Mouse (Mus musculus) embryonic facial prominence, embryonic 10.5 days (tissue): ENCODE data around the gene Gm43720. TPM values are rescaled to one million over a fixed set of nuclear protein-coding genes. Genes with fewer than 3 reads are reported as not detected.

Source experiments
- DNase-seq: peaks from one replicate; pipeline ENCODE4 v3.0.0-alpha.2; 2017; ENCODE audit warnings: low spot score
- H3K27ac ChIP-seq: fragments of 300-500 bp; sonication (generic); replicated peaks from 2 replicates; pipeline ENCODE4 v1.5.1; 2016; ENCODE audit warnings: mild to moderate bottlenecking
- H3K27me3 ChIP-seq: fragments of 300-500 bp; sonication (generic); replicated peaks from 2 replicates; pipeline ENCODE4 v1.6.1; 2016; ENCODE audit warnings: low read depth, mild to moderate bottlenecking; ENCODE audit not compliant: poor library complexity, severe bottlenecking
- H3K36me3 ChIP-seq: fragments of 300-500 bp; sonication (generic); replicated peaks from 2 replicates; pipeline ENCODE4 v1.6.1; 2016; ENCODE audit warnings: mild to moderate bottlenecking, moderate library complexity
- H3K4me1 ChIP-seq: fragments of 300-500 bp; sonication (generic); 2 replicates; pipeline ENCODE4 v1.6.1; 2016
- H3K4me3 ChIP-seq: fragments of 300-500 bp; sonication (generic); 2 replicates; pipeline ENCODE4 v1.5.1; 2016; ENCODE audit warnings: mild to moderate bottlenecking, moderate library complexity
- H3K9me3 ChIP-seq: fragments of 300-500 bp; sonication (generic); 2 replicates; pipeline ENCODE4 v1.6.1; 2016; ENCODE audit warnings: mild to moderate bottlenecking
- WGBS: fragments of 180-500 bp; shearing (Covaris S2); methylation state at CpG from one replicate; pipeline ENCODE4 v1.1.7; 2016; 5-methylcytosine and 5-hydroxymethylcytosine counted together
- polyA plus RNA-seq: library from polyadenylated mRNA; unstranded; fragments of >200 nt; fragmentation: Nextera tagmentation; extraction: Ambion mirVana; gene quantifications from 2 replicates; pipeline ENCODE4 v1.2.1, GENCODE M21; 2016

The Gm43720 gene
- polyA plus RNA-seq, 1 experiment from 2014 or later: 0.11 TPM

GRCm38 (mm10) chr5:138258993-138259392 lies 20.8 kb downstream of the Gm43720 start:
- H3K36me3 ChIP-seq: peaks cover 47% of the 10 kb centered on the region
- 63% methylated on average over 7 of the region's 7 CpGs for WGBS
- H3K9me3 ChIP-seq: no peaks in the 10 kb centered on the region
- H3K27ac ChIP-seq: no peak overlapping the region
- H3K4me1 ChIP-seq: peaks cover 37% of the 10 kb centered on the region
- H3K27me3 ChIP-seq: no peaks in the 10 kb centered on the region
- 0 out of 2 replicates have a peak overlapping the region, but pooled peaks have one; percentile 13 for H3K4me3 ChIP-seq
- DNase-seq: no peak

DNA sequence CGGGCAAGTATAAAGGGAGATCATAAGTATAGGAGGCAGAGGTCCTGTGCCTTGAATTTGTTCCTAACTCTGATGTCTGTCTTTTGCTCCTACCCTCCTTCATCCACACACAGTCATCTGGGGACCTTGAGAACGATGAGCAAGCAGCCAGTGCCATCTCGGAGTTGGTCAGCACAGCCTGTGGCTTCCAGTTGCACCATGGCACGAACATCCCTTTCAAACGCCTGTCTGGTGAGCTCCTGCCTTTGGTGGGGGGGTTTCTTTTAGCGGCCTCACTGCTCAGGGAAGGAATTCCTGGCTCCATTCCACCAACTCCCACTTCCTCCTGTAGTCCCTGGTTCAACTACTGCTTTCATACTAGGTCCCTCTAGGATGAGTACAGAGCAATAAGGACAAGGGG lies 21.2 kb downstream of the Gm43720 start:
- 75% methylated on average over 6 of the region's 6 CpGs for WGBS
- H3K9me3 ChIP-seq: no peaks in the 10 kb centered on the region

DNA sequence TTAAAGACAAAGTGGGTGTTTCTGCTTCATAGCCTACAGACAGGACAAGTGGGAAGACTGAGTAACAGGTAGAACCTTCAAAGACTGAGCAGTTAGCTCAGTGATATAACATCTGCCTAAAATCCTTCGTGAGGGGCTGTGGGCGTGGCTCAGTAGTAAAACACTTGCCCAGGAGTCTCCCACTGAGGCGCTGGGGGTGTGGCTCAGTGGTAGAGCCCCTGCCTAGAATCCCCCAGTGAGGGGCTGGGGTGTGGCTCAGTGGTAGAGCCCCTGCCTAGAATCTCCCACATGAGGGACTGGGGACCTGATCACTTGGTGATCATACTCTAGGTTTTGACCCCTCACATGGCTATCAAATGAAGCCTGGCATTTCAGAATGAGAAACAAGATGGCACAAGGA lies 21.7 kb downstream of the Gm43720 start:
- Histone ChIP-seq H3K27me3 (no peaks in the 10 kb centered on the region), H3K4me1 (peaks cover 32% of the 10 kb centered on the region), H3K27ac (no peak overlapping the region), H3K9me3 (no peaks in the 10 kb centered on the region), H3K4me3 (no peak overlapping the region), H3K36me3 (peaks cover 47% of the 10 kb centered on the region)
- WGBS: 88% methylated on average over 3 of the region's 3 CpGs
- DNase-seq: no peak

More for the DNA sequence above, 21.2 kb downstream of the Gm43720 start:
- Histone ChIP-seq H3K4me3 (no peak overlapping the region), H3K4me1 (peaks cover 37% of the 10 kb centered on the region), H3K27ac (no peak overlapping the region), H3K36me3 (peaks cover 47% of the 10 kb centered on the region), H3K27me3 (no peaks in the 10 kb centered on the region)
- DNase-seq: no peak

DNA sequence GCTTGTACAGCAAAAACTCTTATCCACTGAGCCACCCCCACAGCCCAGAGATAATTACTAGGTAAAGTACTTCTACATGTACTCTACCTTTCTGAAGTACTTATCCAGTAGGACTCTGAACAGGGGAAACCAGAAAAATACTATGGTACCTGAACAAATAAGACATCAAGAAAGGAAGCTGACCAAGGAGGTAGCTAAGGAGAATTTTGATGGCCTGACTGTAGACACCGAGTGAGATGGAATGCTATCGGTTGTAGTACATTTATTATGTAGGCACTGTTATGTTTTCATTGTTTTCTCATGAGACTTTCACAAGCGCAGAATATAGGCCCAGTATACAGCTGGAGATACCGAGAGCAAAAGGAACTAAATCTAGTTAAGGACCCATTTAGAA lies 22.2 kb downstream of the Gm43720 start:
- H3K9me3 ChIP-seq: no peaks in the 10 kb centered on the region
- no peak overlapping the region for H3K4me3 ChIP-seq
- 93% methylated on average over 4 of the region's 4 CpGs for WGBS
- no peak for DNase-seq
- H3K27ac ChIP-seq: no peak overlapping the region
- peaks cover 46% of the 10 kb centered on the region for H3K36me3 ChIP-seq
- H3K4me1 ChIP-seq: peaks cover 27% of the 10 kb centered on the region
- no peaks in the 10 kb centered on the region for H3K27me3 ChIP-seq

DNA sequence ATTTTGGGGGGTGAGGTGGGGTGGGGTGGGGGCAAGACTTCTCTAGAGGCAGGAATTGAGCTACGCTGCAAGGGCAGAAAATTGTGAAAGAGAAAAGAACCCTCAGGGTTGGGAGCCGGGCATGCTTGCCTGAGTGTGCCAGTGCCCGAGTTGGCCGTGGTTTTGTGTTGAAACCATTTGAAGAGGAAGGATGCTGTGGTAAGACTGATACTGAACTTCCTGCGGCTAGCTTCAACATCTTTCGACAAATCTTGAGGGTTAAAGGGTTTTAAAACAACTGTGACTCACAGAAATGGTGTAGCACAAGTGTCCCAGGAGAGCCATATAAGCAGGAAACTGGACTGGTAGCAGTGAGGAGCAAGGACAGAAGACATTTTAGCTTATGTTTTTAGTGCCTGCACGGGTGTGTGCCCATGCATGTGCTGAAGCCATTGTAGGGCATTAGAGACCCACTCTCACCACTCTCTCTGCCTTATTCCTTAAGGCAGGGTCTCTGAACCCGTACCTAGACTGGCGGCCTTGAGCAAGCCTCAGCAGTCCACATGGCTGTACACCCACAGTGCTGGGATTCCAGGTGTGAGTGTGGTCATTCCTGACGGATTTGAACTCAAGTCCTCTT lies 22.7 kb downstream of the Gm43720 start:
- no peaks in the 10 kb centered on the region for H3K27me3 ChIP-seq
- H3K36me3 ChIP-seq: peaks cover 41% of the 10 kb centered on the region
- H3K4me1 ChIP-seq: peaks cover 22% of the 10 kb centered on the region
- no peak overlapping the region for H3K27ac ChIP-seq
- WGBS: 88% methylated on average over 10 of the region's 10 CpGs
- H3K9me3 ChIP-seq: no peaks in the 10 kb centered on the region
- no peak overlapping the region for H3K4me3 ChIP-seq
- no peak for DNase-seq

DNA sequence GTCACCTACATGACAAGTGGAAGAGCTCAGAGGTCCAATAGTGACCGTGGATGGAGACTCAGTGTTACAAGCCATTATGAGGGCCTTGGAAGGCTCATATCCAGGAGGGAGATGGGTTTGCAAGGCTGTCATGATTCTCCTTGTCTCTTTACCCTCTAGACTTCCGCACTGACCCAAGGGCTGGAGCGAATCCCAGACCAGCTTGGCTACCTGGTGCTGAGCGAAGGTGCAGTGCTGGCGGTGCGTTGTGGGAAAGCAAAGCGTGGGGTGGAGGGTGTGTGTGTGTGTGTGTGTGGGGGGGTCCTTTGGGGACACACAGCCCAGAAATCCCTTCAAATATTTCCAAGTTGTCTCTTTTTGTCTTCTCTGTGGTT lies 23.7 kb downstream of the Gm43720 start:
- Histone ChIP-seq H3K27ac (peak overlapping the region; percentile 84), H3K27me3 (no peaks in the 10 kb centered on the region), H3K36me3 (peaks cover 31% of the 10 kb centered on the region), H3K4me1 (peaks cover 14% of the 10 kb centered on the region), H3K4me3 (peak overlapping the region; percentile 82), H3K9me3 (no peaks in the 10 kb centered on the region)
- no peak for DNase-seq
- WGBS: 18% methylated on average over 7 of the region's 7 CpGs

GRCm38 (mm10) chr5:138255353-138256093 lies 24.2 kb downstream of the Gm43720 start, which contains the start of gene Lamtor4:
Gene Lamtor4, plus strand, starts transcription at chr5:138255482.
- Histone ChIP-seq H3K36me3 (peaks cover 26% of the 10 kb centered on the region), H3K9me3 (no peaks in the 10 kb centered on the region), H3K4me3 (peak within 1 kb of the TSS; percentile 82), H3K27ac (peak within 1 kb of the TSS; percentile 84), H3K27me3 (no peaks in the 10 kb centered on the region), H3K4me1 (peaks cover 14% of the 10 kb centered on the region)
- under 1% methylated on average over 38 of the region's 38 CpGs for WGBS
- DNase-seq: peak; percentile 92

- DNase-seq: no peak
- Histone ChIP-seq H3K27ac (no peak overlapping the region), H3K4me3 (no peak overlapping the region), H3K36me3 (peaks cover 1% of the 10 kb centered on the region), H3K27me3 (no peaks in the 10 kb centered on the region), H3K9me3 (no peaks in the 10 kb centered on the region), H3K4me1 (peaks cover 14% of the 10 kb centered on the region)
- WGBS: 87% methylated on average over 3 of the region's 3 CpGs
These were observed 26.7 kb downstream of the Gm43720 start for GRCm38 (mm10) chr5:138253061-138253460.

DNA sequence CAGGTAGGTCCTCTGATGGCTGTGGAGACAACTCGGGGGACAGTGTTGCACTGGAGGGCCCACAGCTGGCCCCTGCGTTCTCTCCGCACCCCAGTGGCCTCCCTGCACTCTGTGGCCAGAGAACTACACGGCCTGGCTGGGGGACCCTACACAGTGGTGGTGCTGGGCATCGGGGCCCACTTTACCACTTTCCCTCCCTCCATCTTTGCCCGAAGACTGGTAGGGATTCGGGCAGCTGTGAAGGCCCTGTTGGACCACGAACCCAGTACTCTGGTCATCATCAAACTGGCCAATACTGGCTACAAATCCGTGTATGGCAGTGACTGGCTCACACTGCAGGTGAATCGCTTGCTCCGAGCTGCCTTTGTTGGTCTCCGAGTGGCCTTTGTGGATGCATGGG lies 28.6 kb downstream of the Gm43720 start:
- no peaks in the 10 kb centered on the region for H3K36me3 ChIP-seq
- no peak overlapping the region for H3K4me3 ChIP-seq
- no peak for DNase-seq
- H3K27ac ChIP-seq: no peak overlapping the region
- H3K9me3 ChIP-seq: no peaks in the 10 kb centered on the region
- 89% methylated on average over 12 of the region's 12 CpGs for WGBS
- H3K4me1 ChIP-seq: peaks cover 10% of the 10 kb centered on the region
- H3K27me3 ChIP-seq: no peaks in the 10 kb centered on the region

GRCm38 (mm10) chr5:138241511-138241910 lies 38.2 kb downstream of the Gm43720 start:
- Histone ChIP-seq H3K36me3 (no peaks in the 10 kb centered on the region), H3K27me3 (no peaks in the 10 kb centered on the region), H3K4me1 (no peaks in the 10 kb centered on the region), H3K9me3 (no peaks in the 10 kb centered on the region), H3K27ac (no peak overlapping the region), H3K4me3 (no peak overlapping the region)
- no peak for DNase-seq
- 48% methylated on average over 2 of the region's 2 CpGs for WGBS

DNA sequence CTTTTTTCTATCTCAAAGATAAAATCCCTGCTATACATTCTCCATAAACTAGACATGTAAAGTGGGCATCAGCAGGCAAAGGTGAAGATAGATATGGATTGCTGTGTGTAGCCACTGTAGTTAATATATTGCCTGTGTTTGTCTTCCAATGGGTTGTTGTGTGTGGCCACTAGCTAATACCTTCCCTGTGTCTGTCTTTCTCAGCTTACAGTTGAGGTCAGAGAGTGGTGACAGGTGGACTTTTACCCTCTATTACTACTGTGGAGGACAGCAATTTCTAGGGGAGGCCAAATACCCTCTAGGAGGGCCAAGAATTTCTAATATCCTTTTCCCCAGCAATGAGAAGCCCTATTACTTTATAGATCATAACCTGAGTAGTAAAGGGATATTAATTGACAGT lies 45.5 kb downstream of the Gm43720 start:
- Histone ChIP-seq H3K36me3 (no peaks in the 10 kb centered on the region), H3K27me3 (no peaks in the 10 kb centered on the region), H3K27ac (no peak overlapping the region), H3K4me3 (no peak overlapping the region), H3K4me1 (no peaks in the 10 kb centered on the region), H3K9me3 (no peaks in the 10 kb centered on the region)
- DNase-seq: no peak

DNA sequence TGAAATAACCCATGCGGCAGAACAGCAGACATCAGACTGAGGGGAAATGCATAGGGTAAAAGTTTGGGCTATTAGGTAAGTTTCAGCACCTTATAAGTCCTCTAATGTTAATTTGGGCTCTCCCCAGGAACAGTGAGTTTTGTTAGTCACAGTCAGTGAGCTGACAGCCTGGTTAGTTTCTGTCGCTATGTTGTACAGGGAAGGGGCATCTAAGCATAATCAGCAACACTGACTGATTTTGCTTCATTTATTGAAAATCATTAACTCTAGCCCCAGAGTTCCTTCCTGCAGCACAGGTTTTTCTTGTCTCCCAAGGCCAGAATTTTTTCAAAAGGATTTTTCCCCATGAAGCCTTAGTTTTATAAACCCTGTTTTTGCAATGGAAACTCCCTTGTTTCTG lies 46.0 kb downstream of the Gm43720 start:
- DNase-seq: no peak
- 88% methylated on average over 2 of the region's 2 CpGs for WGBS
- no peaks in the 10 kb centered on the region for H3K4me1 ChIP-seq
- no peak overlapping the region for H3K4me3 ChIP-seq
- no peaks in the 10 kb centered on the region for H3K9me3 ChIP-seq
- H3K27ac ChIP-seq: no peak overlapping the region
- H3K36me3 ChIP-seq: no peaks in the 10 kb centered on the region
- H3K27me3 ChIP-seq: no peaks in the 10 kb centered on the region

- Histone ChIP-seq H3K36me3 (no peaks in the 10 kb centered on the region), H3K4me3 (no peak overlapping the region), H3K27me3 (no peaks in the 10 kb centered on the region), H3K9me3 (no peaks in the 10 kb centered on the region), H3K27ac (no peak overlapping the region), H3K4me1 (no peaks in the 10 kb centered on the region)
- DNase-seq: no peak
- 96% methylated on average over 3 of the region's 3 CpGs for WGBS
These were observed 50.2 kb downstream of the Gm43720 start for GRCm38 (mm10) chr5:138229511-138229910.
